Mouse (Mus musculus) lung, postnatal 0 days (tissue): Measurements from ENCODE around the gene Nsf.

ENCODE experiments used
- CTCF ChIP-seq: IDR thresholded peaks from 2 replicates; pipeline ENCODE4 v1.5.1; 2016; ENCODE audit warnings: antibody characterized with exemption, mild to moderate bottlenecking
- EP300 ChIP-seq: IDR thresholded peaks from 2 replicates; pipeline ENCODE4 v1.6.1; 2016; ENCODE audit warnings: antibody characterized with exemption, mild to moderate bottlenecking, control low read depth

DNA sequence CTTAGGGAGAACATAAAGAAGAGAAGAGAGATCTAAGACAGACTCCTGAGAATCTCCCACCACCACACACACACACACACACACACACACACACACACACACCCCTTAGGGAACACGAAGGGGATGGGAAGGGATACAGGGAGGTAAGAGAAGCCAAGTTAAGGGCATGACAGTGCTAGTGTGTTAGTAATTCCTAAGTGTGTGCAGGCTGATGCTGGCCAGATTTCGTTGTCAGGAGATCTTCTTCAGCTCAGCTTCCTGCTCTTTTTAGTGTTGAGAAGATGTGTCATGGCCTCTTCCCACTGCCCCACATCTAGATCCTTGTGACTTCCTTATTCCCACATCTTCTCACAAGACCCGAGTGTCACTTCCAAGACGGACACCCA is 52.3 kb downstream of the Nsf start:
- TF ChIP-seq CTCF, result no peak
- TF ChIP-seq EP300, result no peak
